Mouse (Mus musculus) naive thymus-derived CD4-positive, alpha-beta T cell, adult 2 months (primary cell): ENCODE measurements around the gene Mynn.
"Not testable (repeated sequence)": the region's sequence is repeated elsewhere in the genome, so short reads cannot be mapped to it uniquely, and the experiment has no call there.

Experiments used
- DNase-seq: peaks from one replicate; pipeline ENCODE4 v3.0.0-alpha.2; 2011; ENCODE audit warnings: low read depth

Gene Mynn

GRCm38 (mm10) chr3:30602065-30602739 is at the start of gene Mynn:
TSS of gene Mynn (plus strand) at chr3:30602065.
- DNase-seq: peak; percentile 98

GRCm38 (mm10) chr3:30553741-30554140 is 48.1 kb upstream of the Mynn start:
- no peak for DNase-seq

GRCm38 (mm10) chr3:30560677-30561314 is 41.1 kb upstream of the Mynn start:
- DNase-seq: no peak

GRCm38 (mm10) chr3:30566333-30566732 is 35.5 kb upstream of the Mynn start:
- DNase-seq: not testable (repeated sequence)

GRCm38 (mm10) chr3:30573549-30573948 is 28.3 kb upstream of the Mynn start:
- no peak for DNase-seq

GRCm38 (mm10) chr3:30588865-30589264 is 13.0 kb upstream of the Mynn start:
- DNase-seq: no peak

GRCm38 (mm10) chr3:30592418-30592853 is 9.4 kb upstream of the Mynn start:
- peak; percentile 82 for DNase-seq

GRCm38 (mm10) chr3:30593719-30594485 is 8.0 kb upstream of the Mynn start:
- DNase-seq: peak; percentile 62

GRCm38 (mm10) chr3:30595111-30595832 is 6.6 kb upstream of the Mynn start:
- peak; percentile 48 for DNase-seq

GRCm38 (mm10) chr3:30597271-30597670 is 4.6 kb upstream of the Mynn start:
- no peak for DNase-seq

- DNase-seq: peak; percentile 54
Observed at GRCm38 (mm10) chr3:30599711-30600545, 1.9 kb upstream of the Mynn start, which contains the start of gene Actrt3. TSS of gene Actrt3 (minus strand) at chr3:30599939.

- DNase-seq: no peak
Observed at GRCm38 (mm10) chr3:30600717-30601116, 1.1 kb upstream of the Mynn start.

GRCm38 (mm10) chr3:30601175-30601574 is 690 bp upstream of the Mynn start:
- DNase-seq: peak; percentile 97

GRCm38 (mm10) chr3:30601610-30602064 is 228 bp upstream of the Mynn start:
- DNase-seq: no peak

GRCm38 (mm10) chr3:30602740-30603098 is 854 bp downstream of the Mynn start:
- DNase-seq: no peak

GRCm38 (mm10) chr3:30603256-30603655 is 1.4 kb downstream of the Mynn start:
- DNase-seq: no peak

- no peak for DNase-seq
Observed at GRCm38 (mm10) chr3:30608999-30609398, 7.1 kb downstream of the Mynn start.

- DNase-seq: peak; percentile 78
Observed at GRCm38 (mm10) chr3:30610930-30611329, 9.1 kb downstream of the Mynn start.

GRCm38 (mm10) chr3:30620132-30620531 is 18.3 kb downstream of the Mynn start:
- DNase-seq: no peak

- no peak for DNase-seq
Observed at GRCm38 (mm10) chr3:30633681-30634080, 31.8 kb downstream of the Mynn start.

- no peak for DNase-seq
Observed at GRCm38 (mm10) chr3:30635629-30636028, 33.8 kb downstream of the Mynn start.
